Mouse (Mus musculus): Measurements from ENCODE around the gene Setd1b. TPM values are rescaled to one million over a fixed set of nuclear protein-coding genes. Genes with fewer than 3 reads are reported as not detected.
A peak's percentile ranks its signal among the peaks of the same experiment; 100 is the strongest.

Setd1b gene
- polyA plus RNA-seq, 1 experiment from 2014 or later, result 11.4 TPM

GRCm38 (mm10) chr5:123141555-123142160 lies 335 bp upstream of the Setd1b start:
- H3K27me3 ChIP-seq, result no peaks in the 10 kb centered on the region
- peak overlapping the region; percentile 85 for H3K4me3 ChIP-seq (replicated peaks)
- peaks cover 9% of the 10 kb centered on the region for H3K36me3 ChIP-seq
- no peak for ATAC-seq (ENCODE audit: insufficient number of reproducible peaks, low FRiP score, low TSS enrichment, low read depth)
- H3K4me1 ChIP-seq, result peaks cover 45% of the 10 kb centered on the region
- WGBS, result under 1% methylated on average over 37 of the region's 38 CpGs
- peak overlapping the region; percentile 97 for H3K4me2 ChIP-seq (replicated peaks)
- peak overlapping the region; percentile 99 for H3K9ac ChIP-seq
- H3K9me3 ChIP-seq (replicated peaks), result no peaks in the 10 kb centered on the region
- peak overlapping the region; percentile 100 for H3K27ac ChIP-seq (replicated peaks)

GRCm38 (mm10) chr5:123143251-123143970 lies 1.4 kb downstream of the Setd1b start:
- peak overlapping the region; percentile 85 for H3K4me3 ChIP-seq (replicated peaks)
- H3K27ac ChIP-seq (replicated peaks), result peak overlapping the region; percentile 100
- H3K36me3 ChIP-seq, result peaks cover 22% of the 10 kb centered on the region
- H3K9me3 ChIP-seq (replicated peaks), result no peaks in the 10 kb centered on the region
- no peaks in the 10 kb centered on the region for H3K27me3 ChIP-seq
- peak overlapping the region; percentile 97 for H3K4me2 ChIP-seq (replicated peaks)
- under 1% methylated on average over 23 of the region's 24 CpGs for WGBS
- peaks cover 35% of the 10 kb centered on the region for H3K4me1 ChIP-seq
- no peak for ATAC-seq (ENCODE audit: insufficient number of reproducible peaks, low FRiP score, low TSS enrichment, low read depth)
- peak overlapping the region; percentile 99 for H3K9ac ChIP-seq

- peak overlapping the region; percentile 97 for H3K4me2 ChIP-seq (replicated peaks)
- H3K4me1 ChIP-seq, result peaks cover 40% of the 10 kb centered on the region
- peak overlapping the region; percentile 39 for H3K9ac ChIP-seq
- 3% methylated on average over 17 of the region's 17 CpGs for WGBS
- no peaks in the 10 kb centered on the region for H3K9me3 ChIP-seq (replicated peaks)
- H3K36me3 ChIP-seq, result peaks cover 30% of the 10 kb centered on the region
- H3K27me3 ChIP-seq, result no peaks in the 10 kb centered on the region
- ATAC-seq (ENCODE audit: insufficient number of reproducible peaks, low FRiP score, low TSS enrichment, low read depth), result no peak
- H3K4me3 ChIP-seq (replicated peaks), result peak overlapping the region; percentile 85
- H3K27ac ChIP-seq (replicated peaks), result peak overlapping the region; percentile 100
Observed at GRCm38 (mm10) chr5:123143971-123144745, 2.2 kb downstream of the Setd1b start.

- Histone ChIP-seq H3K9ac (peak overlapping the region; percentile 39; the same call in 1 of the 2 replicates), H3K27ac (replicated peaks) (no peak overlapping the region), H3K4me2 (replicated peaks) (peak overlapping the region; percentile 97), H3K9me3 (replicated peaks) (no peaks in the 10 kb centered on the region), H3K36me3 (peaks cover 30% of the 10 kb centered on the region), H3K4me1 (peaks cover 47% of the 10 kb centered on the region), H3K4me3 (replicated peaks) (peak overlapping the region; percentile 85), H3K27me3 (no peaks in the 10 kb centered on the region)
- no peak for ATAC-seq (ENCODE audit: insufficient number of reproducible peaks, low FRiP score, low TSS enrichment, low read depth)
- WGBS, result 29% methylated on average over 20 of the region's 20 CpGs
Observed at GRCm38 (mm10) chr5:123144746-123145590, 3.0 kb downstream of the Setd1b start.

- H3K27me3 ChIP-seq, result no peaks in the 10 kb centered on the region
- peaks cover 36% of the 10 kb centered on the region for H3K36me3 ChIP-seq
- no peak overlapping the region for H3K27ac ChIP-seq (replicated peaks)
- H3K4me2 ChIP-seq (replicated peaks), result no peak overlapping the region
- no peak overlapping the region for H3K4me3 ChIP-seq (replicated peaks)
- H3K4me1 ChIP-seq, result peaks cover 61% of the 10 kb centered on the region
- no peaks in the 10 kb centered on the region for H3K9me3 ChIP-seq (replicated peaks)
- WGBS, result 84% methylated on average over 11 of the region's 11 CpGs
- no peak for ATAC-seq (ENCODE audit: insufficient number of reproducible peaks, low FRiP score, low TSS enrichment, low read depth)
- H3K9ac ChIP-seq, result no peak overlapping the region
Observed at GRCm38 (mm10) chr5:123146357-123146756, 4.4 kb downstream of the Setd1b start.

GRCm38 (mm10) chr5:123147569-123147968 lies 5.6 kb downstream of the Setd1b start:
- no peak overlapping the region for H3K4me2 ChIP-seq (replicated peaks)
- no peaks in the 10 kb centered on the region for H3K9me3 ChIP-seq (replicated peaks)
- H3K36me3 ChIP-seq, result peaks cover 47% of the 10 kb centered on the region
- 84% methylated on average over 17 of the region's 17 CpGs for WGBS
- H3K9ac ChIP-seq, result no peak overlapping the region
- peaks cover 68% of the 10 kb centered on the region for H3K4me1 ChIP-seq
- H3K4me3 ChIP-seq (replicated peaks), result no peak overlapping the region
- no peak for ATAC-seq (ENCODE audit: insufficient number of reproducible peaks, low FRiP score, low TSS enrichment, low read depth)
- H3K27ac ChIP-seq (replicated peaks), result no peak overlapping the region
- H3K27me3 ChIP-seq, result no peaks in the 10 kb centered on the region

GRCm38 (mm10) chr5:123148073-123148722 lies 6.2 kb downstream of the Setd1b start:
- Histone ChIP-seq H3K27me3 (no peaks in the 10 kb centered on the region), H3K36me3 (peaks cover 53% of the 10 kb centered on the region), H3K4me1 (peaks cover 68% of the 10 kb centered on the region), H3K4me2 (replicated peaks) (no peak overlapping the region), H3K9ac (no peak overlapping the region), H3K9me3 (replicated peaks) (no peaks in the 10 kb centered on the region), H3K4me3 (replicated peaks) (no peak overlapping the region), H3K27ac (replicated peaks) (no peak overlapping the region)
- ATAC-seq (ENCODE audit: insufficient number of reproducible peaks, low FRiP score, low TSS enrichment, low read depth), result no peak
- 80% methylated on average over 25 of the region's 25 CpGs for WGBS

- Histone ChIP-seq H3K4me2 (replicated peaks) (peak overlapping the region; percentile 56), H3K9ac (no peak overlapping the region), H3K36me3 (peaks cover 66% of the 10 kb centered on the region), H3K4me3 (replicated peaks) (peak overlapping the region; percentile 36), H3K27me3 (no peaks in the 10 kb centered on the region), H3K27ac (replicated peaks) (0 out of 2 replicates have a peak overlapping the region, but pooled peaks have one; percentile 17), H3K4me1 (peaks cover 58% of the 10 kb centered on the region), H3K9me3 (replicated peaks) (no peaks in the 10 kb centered on the region)
- 7% methylated on average over 19 of the region's 19 CpGs for WGBS
- ATAC-seq (ENCODE audit: insufficient number of reproducible peaks, low FRiP score, low TSS enrichment, low read depth), result peak; percentile 87
Observed at GRCm38 (mm10) chr5:123149451-123150400, 7.7 kb downstream of the Setd1b start.

- H3K27ac ChIP-seq (replicated peaks), result no peak overlapping the region
- 35% methylated on average over 7 of the region's 7 CpGs for WGBS
- no peak overlapping the region for H3K9ac ChIP-seq
- H3K27me3 ChIP-seq, result no peaks in the 10 kb centered on the region
- no peaks in the 10 kb centered on the region for H3K9me3 ChIP-seq (replicated peaks)
- ATAC-seq (ENCODE audit: insufficient number of reproducible peaks, low FRiP score, low TSS enrichment, low read depth), result no peak
- peak overlapping the region; percentile 56 for H3K4me2 ChIP-seq (replicated peaks)
- H3K4me3 ChIP-seq (replicated peaks), result peak overlapping the region; percentile 36
- peaks cover 49% of the 10 kb centered on the region for H3K4me1 ChIP-seq
- H3K36me3 ChIP-seq, result peaks cover 69% of the 10 kb centered on the region
Observed at GRCm38 (mm10) chr5:123150641-123151040, 8.6 kb downstream of the Setd1b start.
